Mouse (Mus musculus) layer of hippocampus, adult 2 months (tissue): ENCODE data around the gene H1foo. TPM values are rescaled to one million over a fixed set of nuclear protein-coding genes. Genes with fewer than 3 reads are reported as not detected.
A peak's percentile ranks its signal among the peaks of the same experiment; 100 is the strongest.

Experiments used
- DNase-seq, 2 experiments: peaks; one replicate each; pipeline ENCODE4 v3.0.0; 2022; ENCODE audit warnings: low spot score in 2 of 2
- H3K27ac ChIP-seq: fragments of 200-600 bp; 2 replicates; pipeline ENCODE4 v1.8.1; 2022
- H3K4me3 ChIP-seq: fragments of 200-600 bp; 2 replicates; pipeline ENCODE4 v1.8.1; 2022; ENCODE audit warnings: mild to moderate bottlenecking
- CTCF ChIP-seq: fragments of 200-600 bp; conservative IDR thresholded peaks from 2 replicates; pipeline ENCODE4 v1.8.1; 2022; ENCODE audit warnings: antibody characterized with exemption, mild to moderate bottlenecking, moderate library complexity
- long read RNA-seq, 2 experiments: library from polyadenylated mRNA; stranded (forward); transcript quantifications; one replicate each; pipeline ENCODE4 v2.0.0; 2021; ENCODE audit warnings: borderline mapping rate in 2 of 2
- total RNA-seq, 2 experiments: library from RNA; stranded (reverse); gene quantifications; 2 replicates each; pipeline ENCODE4 v1.2.3; 2021

H1foo gene
- not detected for total RNA-seq
- long read RNA-seq, experiment 1 = 0 reads
- long read RNA-seq, experiment 2 = 0 reads

- TF ChIP-seq CTCF = no peak
- no peak for DNase-seq
- H3K27ac ChIP-seq = no peak within 1 kb of the TSS
These were observed at the start of gene H1foo for GRCm38 (mm10) chr6:115944638-115945037. Gene H1foo, plus strand, starts transcription at chr6:115944938.

GRCm38 (mm10) chr6:115896346-115896745, 48.4 kb upstream of the H1foo start:
- Histone ChIP-seq H3K27ac (peak overlapping the region; percentile 46), H3K4me3 (no peak overlapping the region)
- TF ChIP-seq CTCF = no peak
- no peak for DNase-seq

More at GRCm38 (mm10) chr6:115944638-115945037, at the start of gene H1foo:
- H3K4me3 ChIP-seq = no peak within 1 kb of the TSS

GRCm38 (mm10) chr6:115897117-115897516, 47.6 kb upstream of the H1foo start:
- no peak for TF ChIP-seq CTCF
- Histone ChIP-seq H3K27ac (peak overlapping the region; percentile 46), H3K4me3 (no peak overlapping the region)
- no peak for DNase-seq

- Histone ChIP-seq H3K27ac (no peak overlapping the region), H3K4me3 (no peak overlapping the region)
- no peak for DNase-seq
- TF ChIP-seq CTCF = no peak
These were observed 46.7 kb upstream of the H1foo start for GRCm38 (mm10) chr6:115897926-115898520.

GRCm38 (mm10) chr6:115901062-115901461, 43.7 kb upstream of the H1foo start:
- Histone ChIP-seq H3K27ac (peak overlapping the region; percentile 69), H3K4me3 (no peak overlapping the region)
- TF ChIP-seq CTCF = peak; percentile 95
- peak; percentile 76 to 80 for DNase-seq

- DNase-seq = no peak
- no peak overlapping the region for H3K4me3 ChIP-seq
- TF ChIP-seq CTCF = no peak
- H3K27ac ChIP-seq = peak overlapping the region; percentile 69
These were observed 43.2 kb upstream of the H1foo start for GRCm38 (mm10) chr6:115901489-115901931.

GRCm38 (mm10) chr6:115902545-115902944, 42.2 kb upstream of the H1foo start:
- H3K27ac ChIP-seq = peak overlapping the region; percentile 40; the same call in 1 of the 2 replicates
- TF ChIP-seq CTCF = no peak
- H3K4me3 ChIP-seq = no peak overlapping the region
- no peak for DNase-seq

GRCm38 (mm10) chr6:115905568-115905967, 39.2 kb upstream of the H1foo start:
- DNase-seq = no peak
- no peak for TF ChIP-seq CTCF
- no peak overlapping the region for H3K4me3 ChIP-seq
- no peak overlapping the region; the same call in 1 of the 2 replicates for H3K27ac ChIP-seq

GRCm38 (mm10) chr6:115906455-115906854, 38.3 kb upstream of the H1foo start:
- DNase-seq = no peak
- Histone ChIP-seq H3K4me3 (no peak overlapping the region), H3K27ac (no peak overlapping the region)
- no peak for TF ChIP-seq CTCF

- no peak for DNase-seq
- Histone ChIP-seq H3K4me3 (no peak overlapping the region), H3K27ac (no peak overlapping the region)
- TF ChIP-seq CTCF = no peak
These were observed 37.9 kb upstream of the H1foo start for GRCm38 (mm10) chr6:115906871-115907270.

GRCm38 (mm10) chr6:115908421-115908982, 36.2 kb upstream of the H1foo start:
- H3K4me3 ChIP-seq = no peak overlapping the region

GRCm38 (mm10) chr6:115909052-115909451, 35.7 kb upstream of the H1foo start:
- no peak for TF ChIP-seq CTCF
- DNase-seq = no peak
- Histone ChIP-seq H3K4me3 (no peak overlapping the region), H3K27ac (no peak overlapping the region)

More at GRCm38 (mm10) chr6:115908421-115908982, 36.2 kb upstream of the H1foo start:
- TF ChIP-seq CTCF = no peak
- DNase-seq = no peak
- no peak overlapping the region for H3K27ac ChIP-seq

- TF ChIP-seq CTCF = no peak
- no peak overlapping the region for H3K4me3 ChIP-seq
- DNase-seq = no peak
- H3K27ac ChIP-seq = no peak overlapping the region
These were observed 34.8 kb upstream of the H1foo start for GRCm38 (mm10) chr6:115909940-115910339.

- Histone ChIP-seq H3K4me3 (no peak overlapping the region), H3K27ac (peak overlapping the region; percentile 14; the same call in 1 of the 2 replicates)
- DNase-seq = no peak
- TF ChIP-seq CTCF = no peak
These were observed 33.0 kb upstream of the H1foo start for GRCm38 (mm10) chr6:115911763-115912162.
